Mouse (Mus musculus) megakaryocyte, adult 5-6 weeks (primary cell): ENCODE measurements around the gene Miip. TPM values are rescaled to one million over a fixed set of nuclear protein-coding genes. Genes with fewer than 3 reads are reported as not detected.
A peak's percentile ranks its signal among the peaks of the same experiment; 100 is the strongest.
"Not testable (repeated sequence)": the region's sequence is repeated elsewhere in the genome, so short reads cannot be mapped to it uniquely, and the experiment has no call there.

Source experiments
- ATAC-seq: 2 replicates; pipeline ENCODE4 v1.8.0; 2016; ENCODE audit warnings: mild to moderate bottlenecking, inconsistent platforms; ENCODE audit not compliant: poor library complexity, severe bottlenecking
- total RNA-seq, 2 experiments: library from RNA; stranded (forward) in 1 of 2; stranded (reverse) in 1 of 2; fragments of 153-499, 151-499 nt in 1 of 2; fragments of 221-1000, 200-1000 nt in 1 of 2; gene quantifications; 2 replicates each; pipeline versions ENCODE4 v1.2.3 to v1.2.4; 2015 to 2017

The Miip gene
- total RNA-seq, 2 experiments from 2014 or later: 47.8 to 72.5 TPM

- peak; percentile 53 for ATAC-seq
Measured at GRCm38 (mm10) chr4:147875852-147876575, 7.4 kb upstream of the Miip start.

GRCm38 (mm10) chr4:147869238-147869637 lies 622 bp upstream of the Miip start:
- ATAC-seq: no peak

GRCm38 (mm10) chr4:147867563-147868449 lies 810 bp downstream of the Miip start:
- peak; percentile 26 for ATAC-seq

- ATAC-seq: not testable (repeated sequence)
Measured at GRCm38 (mm10) chr4:147866793-147867192, 1.8 kb downstream of the Miip start.

GRCm38 (mm10) chr4:147866056-147866455 lies 2.6 kb downstream of the Miip start:
- ATAC-seq: no peak

GRCm38 (mm10) chr4:147865651-147866050 lies 3.0 kb downstream of the Miip start:
- no peak for ATAC-seq

- ATAC-seq: no peak
Measured at GRCm38 (mm10) chr4:147862051-147862450, 6.6 kb downstream of the Miip start.

- no peak for ATAC-seq
Measured at GRCm38 (mm10) chr4:147850776-147851175, 17.8 kb downstream of the Miip start.

GRCm38 (mm10) chr4:147848584-147848991 lies 20.0 kb downstream of the Miip start:
- peak; percentile 51 for ATAC-seq

- peak; percentile 93 for ATAC-seq
Measured at GRCm38 (mm10) chr4:147847614-147848583, 20.7 kb downstream of the Miip start, which contains the start of gene Zfp933. Gene Zfp933 (minus strand): TSS chr4:147848366.

- ATAC-seq: no peak
Measured at GRCm38 (mm10) chr4:147842871-147843270, 25.7 kb downstream of the Miip start.

GRCm38 (mm10) chr4:147839282-147839681 lies 29.3 kb downstream of the Miip start:
- ATAC-seq: not testable (repeated sequence)

- no peak for ATAC-seq
Measured at GRCm38 (mm10) chr4:147824389-147824788, 44.2 kb downstream of the Miip start.

GRCm38 (mm10) chr4:147821414-147821813 lies 47.2 kb downstream of the Miip start:
- ATAC-seq: not testable (repeated sequence)

- not testable (repeated sequence) for ATAC-seq
Measured at GRCm38 (mm10) chr4:147819659-147820058, 49.0 kb downstream of the Miip start.

- ATAC-seq: peak; percentile 87
Measured at GRCm38 (mm10) chr4:147814592-147815167, 53.9 kb downstream of the Miip start.

GRCm38 (mm10) chr4:147813249-147813765 lies 55.3 kb downstream of the Miip start:
- no peak for ATAC-seq
